Mouse (Mus musculus) lung, postnatal 25 days (tissue): Measurements from ENCODE around the gene Rab5c.

ENCODE experiments used
- DNase-seq: peaks from one replicate; pipeline ENCODE4 v3.0.0; 2022; ENCODE audit warnings: low spot score

Rab5c gene

DNA sequence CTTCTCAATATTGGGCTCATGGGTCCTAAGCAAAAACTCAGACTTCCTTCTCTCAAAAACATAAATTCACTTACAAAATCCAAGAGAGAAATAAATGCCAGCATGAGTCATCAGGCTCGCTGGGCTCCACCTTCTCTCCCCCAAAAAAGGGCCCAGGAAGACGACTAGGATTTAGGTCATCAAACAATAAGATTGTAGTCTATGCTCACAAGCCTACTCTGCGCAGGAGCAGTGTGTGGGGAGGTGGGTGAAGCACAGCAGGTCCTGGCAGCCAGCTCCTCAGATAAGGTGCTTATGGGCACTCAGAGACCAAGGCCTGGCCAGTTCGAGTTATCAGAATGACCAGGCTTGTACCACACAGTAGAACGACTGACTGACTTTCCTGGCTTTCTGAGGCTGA is 17.7 kb downstream of the Rab5c start:
- DNase-seq = no peak

DNA sequence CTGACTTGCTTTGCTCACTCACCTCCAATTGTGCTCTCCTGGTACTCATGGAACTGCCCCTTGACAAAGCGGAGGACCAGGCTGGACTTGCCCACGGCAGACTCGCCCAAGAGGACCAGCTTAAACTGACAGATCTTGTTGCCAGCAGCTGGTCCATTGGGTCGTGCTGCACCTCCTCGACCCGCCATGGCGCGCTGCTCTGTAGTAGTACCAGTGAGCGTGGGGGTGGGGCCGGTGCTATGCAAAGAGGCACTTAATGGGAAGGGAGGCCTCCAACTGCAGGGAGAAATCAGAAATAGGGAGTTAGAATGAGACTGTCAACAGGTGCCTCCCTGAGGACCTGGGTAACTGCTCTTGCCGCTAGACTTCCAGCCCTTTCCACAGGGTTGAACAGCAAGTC is 18.1 kb downstream of the Rab5c start:
- DNase-seq = no peak

DNA sequence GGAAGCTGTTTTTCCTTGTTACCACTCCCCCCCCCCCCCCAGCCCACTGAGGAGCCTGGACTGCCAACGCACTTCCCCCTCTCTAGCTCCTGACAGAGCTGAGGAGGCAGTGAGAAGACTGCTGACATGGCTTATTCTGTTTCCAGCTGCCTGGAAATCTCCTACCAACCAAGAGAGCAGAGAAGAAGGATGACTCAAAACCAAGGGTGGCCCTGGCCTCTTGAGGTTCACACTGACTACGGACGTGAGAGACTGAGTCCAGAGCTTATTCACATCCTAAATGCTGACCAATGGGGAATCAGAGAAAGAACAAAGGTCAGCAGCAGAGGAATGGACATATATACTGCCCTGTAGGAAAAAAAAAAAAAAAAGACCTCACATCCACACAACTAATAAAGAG is 18.7 kb downstream of the Rab5c start:
- no peak for DNase-seq

- DNase-seq = no peak
Measured at GRCm38 (mm10) chr11:100718866-100719265, 19.1 kb downstream of the Rab5c start.

DNA sequence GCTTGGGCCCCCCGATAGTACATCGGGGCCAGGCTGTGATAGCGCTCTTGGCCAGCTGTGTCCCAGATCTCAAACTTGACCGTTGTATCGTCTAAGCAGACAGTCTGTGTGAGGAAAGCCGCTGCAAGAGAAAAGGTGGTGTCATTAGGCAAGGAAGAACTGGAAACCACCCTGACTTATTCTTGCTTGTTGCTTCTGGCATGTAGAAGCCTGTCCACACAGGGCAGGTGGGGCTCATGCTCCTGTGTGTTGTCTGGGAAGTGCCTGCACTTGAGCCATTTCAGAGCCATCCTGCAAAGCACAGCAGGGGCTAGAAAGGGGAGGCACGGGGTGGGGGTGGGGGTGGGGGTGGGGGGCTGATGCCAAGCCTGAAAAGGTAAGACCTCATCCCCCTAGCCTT is 19.6 kb downstream of the Rab5c start:
- no peak for DNase-seq

- DNase-seq = no peak
Measured at GRCm38 (mm10) chr11:100716649-100717048, 21.4 kb downstream of the Rab5c start.

- DNase-seq = no peak
Measured at GRCm38 (mm10) chr11:100714948-100715347, 23.1 kb downstream of the Rab5c start.

- DNase-seq = peak; percentile 81
Measured at GRCm38 (mm10) chr11:100714534-100714915, 23.5 kb downstream of the Rab5c start.

GRCm38 (mm10) chr11:100713735-100714533 is 24.1 kb downstream of the Rab5c start, which contains the start of gene Hspb9:
Gene Hspb9 (plus strand): TSS chr11:100713850.
- DNase-seq = peak; percentile 78

GRCm38 (mm10) chr11:100713174-100713573 is 24.8 kb downstream of the Rab5c start:
- DNase-seq = no peak

DNA sequence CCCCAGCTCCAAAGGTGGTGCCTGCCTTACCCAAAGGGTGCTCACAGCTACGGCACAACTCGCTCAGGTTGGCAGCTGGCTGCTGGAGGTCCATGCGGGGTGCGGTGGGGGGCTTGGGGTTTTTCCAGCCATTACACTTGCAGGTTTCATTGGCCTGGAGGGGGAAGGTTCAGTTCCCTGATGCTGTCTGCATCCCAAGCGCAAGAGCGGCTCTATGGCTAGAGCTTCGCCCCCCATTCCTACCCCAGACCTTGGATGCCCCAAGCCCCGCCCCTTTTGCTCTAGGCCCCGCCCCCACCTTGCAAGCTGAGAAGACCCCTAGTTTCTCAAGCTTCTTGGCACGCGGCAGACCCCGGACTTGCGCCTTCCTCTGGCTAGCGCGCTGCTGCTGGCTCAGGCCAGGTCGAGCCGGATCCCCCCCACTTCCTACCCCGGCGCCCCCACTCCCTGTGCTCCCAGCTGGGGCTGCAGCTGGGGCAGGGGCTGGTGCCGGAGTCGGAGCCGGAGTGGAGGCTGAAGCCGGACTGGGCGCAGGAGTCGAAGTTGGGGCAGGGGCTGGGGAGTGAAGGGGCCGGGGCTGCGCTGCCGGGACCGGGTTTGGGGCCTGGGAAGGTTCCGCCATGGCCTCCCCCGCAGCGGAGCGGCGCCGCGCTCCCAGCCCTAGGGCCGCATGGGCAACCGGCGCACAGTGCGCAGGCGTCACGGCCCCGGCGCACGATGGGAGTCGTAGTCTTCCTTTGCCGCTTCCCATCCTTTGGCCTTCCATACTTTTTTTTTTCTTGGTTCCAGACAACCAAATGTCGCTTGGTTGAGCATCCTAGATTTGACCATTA is 26.0 kb downstream of the Rab5c start, which contains the start of gene Kat2a:
Kat2a (minus strand) TSS at position 683 of the 833 bp plus-strand sequence.
- DNase-seq = peak; percentile 80

GRCm38 (mm10) chr11:100710977-100711376 is 27.0 kb downstream of the Rab5c start:
- DNase-seq = no peak

- no peak for DNase-seq
Measured at GRCm38 (mm10) chr11:100710528-100710927, 27.5 kb downstream of the Rab5c start.

- no peak for DNase-seq
Measured at GRCm38 (mm10) chr11:100709201-100709810, 28.7 kb downstream of the Rab5c start.

DNA sequence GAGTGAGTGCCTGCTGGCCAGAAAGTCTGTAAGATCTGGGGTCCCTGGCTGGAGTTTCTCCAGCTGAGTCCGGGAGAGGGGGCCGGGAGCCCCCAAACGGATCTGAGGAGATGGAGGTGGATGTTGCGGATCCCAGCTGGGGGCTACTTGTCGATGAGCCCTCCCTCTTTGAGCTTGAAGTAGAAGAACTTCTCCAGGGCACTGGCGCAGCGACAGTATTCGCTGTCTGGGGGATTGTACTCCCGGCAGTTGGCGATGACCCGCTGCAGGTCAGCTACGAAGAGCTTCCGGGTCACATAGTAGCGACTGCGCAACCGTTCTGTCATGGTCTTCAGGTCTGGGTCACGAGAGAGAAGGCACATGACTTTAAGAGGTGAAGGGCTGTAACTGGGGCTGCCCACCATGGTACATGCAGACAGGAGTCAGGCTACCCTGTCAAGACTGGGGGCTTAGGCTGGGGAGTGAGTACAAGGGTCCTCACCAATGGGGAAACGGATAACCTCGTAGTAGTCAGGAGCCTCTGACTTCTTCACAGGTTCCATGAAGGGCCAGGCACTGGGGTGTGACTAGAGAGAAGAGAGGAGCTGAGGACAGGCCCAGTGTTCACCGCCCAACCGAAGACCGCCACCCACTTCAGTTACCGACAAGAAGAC is 32.8 kb downstream of the Rab5c start:
- no peak for DNase-seq

DNA sequence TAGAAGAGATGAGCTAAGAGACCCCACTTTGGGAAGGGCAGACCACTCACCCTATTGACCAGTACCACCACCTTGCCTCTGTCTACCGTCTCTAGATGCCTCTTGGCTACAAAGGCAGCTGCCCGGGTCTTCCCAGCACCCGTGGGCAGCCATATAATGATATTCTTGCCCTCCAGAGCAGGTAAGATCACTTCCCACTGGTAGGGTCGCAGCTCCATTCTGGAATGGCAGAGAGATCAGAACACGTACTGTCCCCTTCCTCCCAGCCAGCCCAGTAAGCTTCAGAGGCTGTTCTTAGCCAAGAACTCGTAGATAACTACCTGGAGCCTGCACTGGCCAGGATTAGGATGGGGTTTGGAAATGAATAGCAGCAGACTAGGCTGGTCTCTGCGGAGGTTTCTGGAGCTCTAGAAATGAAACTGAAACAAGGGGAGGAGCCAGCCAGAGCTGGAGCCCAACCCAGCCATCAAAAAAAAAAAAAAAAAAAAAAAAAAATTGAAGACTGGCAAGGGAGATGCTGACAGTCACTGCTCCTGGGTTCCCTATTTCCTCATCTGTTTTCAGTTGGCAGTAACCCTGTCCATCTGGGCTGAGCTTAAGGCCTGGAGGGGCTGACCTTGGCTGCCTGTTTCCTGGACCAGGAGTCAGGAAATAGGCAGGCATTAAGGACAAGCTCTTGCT is 34.0 kb downstream of the Rab5c start, which contains the start of gene Dhx58:
Dhx58 (minus strand) TSS at position 421 of the 681 bp plus-strand sequence.
- peak; percentile 49 for DNase-seq

- DNase-seq = no peak
Measured at GRCm38 (mm10) chr11:100703366-100703765, 34.6 kb downstream of the Rab5c start.

DNA sequence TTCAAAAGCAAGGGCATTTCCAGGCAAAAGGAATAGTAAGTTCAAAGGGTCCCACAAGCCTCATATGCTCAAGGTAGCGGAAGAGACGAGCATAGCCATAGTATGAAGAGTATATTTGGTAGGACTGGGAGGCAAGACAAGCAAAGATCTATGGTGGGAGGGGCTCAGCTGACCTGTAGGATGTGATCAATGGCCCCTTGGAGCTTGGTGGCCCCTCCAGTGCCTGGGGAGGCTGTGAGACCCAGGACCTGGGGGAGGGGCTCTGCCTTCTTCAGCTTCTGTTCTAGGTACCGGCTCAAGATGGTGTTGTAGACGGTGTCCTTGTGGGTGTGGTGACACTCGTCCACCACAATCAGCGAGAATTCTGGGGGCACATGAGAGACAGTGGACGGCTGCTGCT is 35.1 kb downstream of the Rab5c start:
- no peak for DNase-seq

GRCm38 (mm10) chr11:100702081-100702851 is 35.7 kb downstream of the Rab5c start:
- peak; percentile 82 for DNase-seq

GRCm38 (mm10) chr11:100701301-100701700 is 36.7 kb downstream of the Rab5c start:
- peak; percentile 68 for DNase-seq

- no peak for DNase-seq
Measured at GRCm38 (mm10) chr11:100700710-100701109, 37.3 kb downstream of the Rab5c start.
